Mouse (Mus musculus) kidney, embryonic 14.5 days (tissue): ENCODE data around the gene Sectm1a. TPM values are rescaled to one million over a fixed set of nuclear protein-coding genes. Genes with fewer than 3 reads are reported as not detected.

Experiments used
- ATAC-seq: fragments of 200-750 bp; cut with Nextera tagmentation; 2 replicates; pipeline ENCODE4 v1.8.0; 2017; ENCODE audit warnings: moderate number of reproducible peaks, mild to moderate bottlenecking, moderate TSS enrichment, moderate library complexity; ENCODE audit not compliant: low FRiP score, low TSS enrichment
- H3K27ac ChIP-seq: fragments of 300-500 bp; sonication (generic); 2 replicates; pipeline ENCODE4 v1.5.1; 2014; ENCODE audit warnings: low read depth, mild to moderate bottlenecking, low read length, moderate library complexity, mixed read lengths
- H3K27me3 ChIP-seq: fragments of 300-500 bp; sonication (generic); 2 replicates; pipeline ENCODE4 v1.6.1; 2014; ENCODE audit warnings: mild to moderate bottlenecking, low read length; ENCODE audit not compliant: control insufficient read depth, insufficient read depth
- H3K36me3 ChIP-seq: fragments of 300-500 bp; sonication (generic); 2 replicates; pipeline ENCODE4 v1.6.1; 2014; ENCODE audit warnings: low read length, mixed read lengths; ENCODE audit not compliant: control insufficient read depth, insufficient read depth
- H3K4me1 ChIP-seq: fragments of 300-500 bp; sonication (generic); 2 replicates; pipeline ENCODE4 v1.6.1; 2014; ENCODE audit warnings: low read length, mixed read lengths; ENCODE audit not compliant: control insufficient read depth, insufficient read depth
- H3K4me2 ChIP-seq: fragments of 300-500 bp; sonication (generic); replicated peaks from 2 replicates; pipeline ENCODE4 v1.6.1; 2014; ENCODE audit warnings: low read depth, mild to moderate bottlenecking, low read length
- H3K4me3 ChIP-seq: fragments of 300-500 bp; sonication (generic); 2 replicates; pipeline ENCODE4 v1.5.1; 2014; ENCODE audit warnings: mild to moderate bottlenecking, low read length
- H3K9ac ChIP-seq: fragments of 300-500 bp; sonication (generic); 2 replicates; pipeline ENCODE4 v1.6.1; 2014; ENCODE audit warnings: low read depth, mild to moderate bottlenecking, low read length, moderate library complexity
- H3K9me3 ChIP-seq: fragments of 300-500 bp; sonication (generic); 2 replicates; pipeline ENCODE4 v1.6.1; 2016; ENCODE audit warnings: low read length; ENCODE audit not compliant: control insufficient read depth
- WGBS: fragments of 180-500 bp; shearing (Covaris S2); extraction: QIAGEN DNeasy Blood & Tissue Kit; methylation state at CpG from one replicate; pipeline ENCODE4 v1.1.7; 2014; 5-methylcytosine and 5-hydroxymethylcytosine counted together
- polyA plus RNA-seq: library from polyadenylated mRNA; unstranded; fragments of >200 nt; fragmentation: Nextera tagmentation; extraction: Ambion mirVana; gene quantifications from 2 replicates; pipeline ENCODE4 v1.2.1, GENCODE M21; 2014

Gene Sectm1a
- polyA plus RNA-seq, 1 experiment from 2014 or later, result 0.22 TPM

DNA sequence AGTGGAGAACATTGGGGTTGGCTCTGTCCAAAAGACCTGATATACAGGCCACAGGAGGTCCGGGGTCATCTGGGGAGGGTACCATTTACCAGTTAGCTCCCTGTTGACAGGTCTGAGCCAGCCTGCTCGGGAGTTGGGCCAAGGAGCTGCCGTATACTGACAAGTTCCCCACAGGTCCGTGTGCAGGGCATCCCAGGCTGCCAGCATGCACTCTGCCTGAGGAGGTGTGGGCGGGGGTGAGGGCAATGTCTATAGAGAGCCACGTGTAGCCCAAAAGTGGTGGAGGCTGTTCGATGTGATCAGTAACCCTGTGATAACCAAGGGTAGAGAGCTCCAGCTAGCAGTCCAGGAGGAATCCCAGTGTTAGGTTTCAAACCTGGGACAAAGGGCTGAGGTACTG lies 18.7 kb upstream of the Sectm1a start:
- peak; percentile 32; the same call in 1 of the 2 replicates for ATAC-seq

DNA sequence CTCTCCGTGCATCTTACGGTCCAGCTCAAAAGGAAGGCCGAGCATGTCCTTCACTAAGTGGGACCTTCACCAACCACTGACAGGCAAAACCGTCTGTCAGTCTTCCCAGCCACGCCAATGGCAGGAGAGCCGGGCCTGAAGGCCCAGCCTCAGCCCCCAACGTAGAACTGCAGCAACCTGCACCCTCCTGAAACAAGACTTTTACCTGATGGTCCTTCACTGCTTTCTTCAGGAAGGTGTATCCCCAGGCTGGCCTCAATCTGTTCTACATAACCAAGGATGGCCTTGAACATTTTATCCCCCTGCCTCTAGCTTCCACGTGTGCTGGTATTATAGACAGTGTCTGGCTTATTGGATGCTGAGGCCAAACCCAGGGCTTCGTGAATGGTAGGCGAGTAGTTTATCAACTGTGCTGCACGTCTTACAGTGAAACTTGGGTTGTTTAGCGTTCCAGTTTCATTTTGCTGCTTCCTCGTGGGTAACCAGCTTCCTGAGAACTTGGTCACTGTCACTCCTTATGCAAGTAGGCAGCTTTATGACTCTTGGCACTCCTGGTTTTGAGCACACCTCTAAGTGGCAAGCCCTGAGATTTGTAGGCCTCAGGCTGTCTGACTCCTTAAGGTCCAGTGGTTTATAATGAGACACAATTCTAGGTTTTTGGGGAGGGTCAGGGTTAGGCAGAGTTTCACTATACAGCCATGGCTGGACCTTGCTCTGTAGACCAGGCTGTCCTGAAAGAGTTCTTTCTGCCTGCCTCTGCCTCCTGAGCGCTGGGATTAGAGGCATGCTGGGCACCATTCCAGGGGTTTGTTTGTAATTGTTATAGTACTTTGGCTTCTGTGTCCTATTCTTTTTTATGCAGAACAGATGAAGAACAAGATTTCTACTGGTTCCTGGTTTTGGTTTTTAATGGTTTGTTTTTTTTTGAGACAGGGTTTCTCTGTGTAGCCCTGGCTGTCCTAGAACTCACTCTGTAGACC lies 11.9 kb upstream of the Sectm1a start:
- 89% methylated on average over 14 of the region's 14 CpGs for WGBS
- H3K4me2 ChIP-seq, result no peak overlapping the region
- no peaks in the 10 kb centered on the region for H3K27me3 ChIP-seq
- H3K9me3 ChIP-seq, result no peaks in the 10 kb centered on the region; the same call in 1 of the 2 replicates
- no peak overlapping the region for H3K27ac ChIP-seq
- no peak overlapping the region for H3K9ac ChIP-seq
- no peak for ATAC-seq
- H3K4me1 ChIP-seq, result no peaks in the 10 kb centered on the region
- no peaks in the 10 kb centered on the region for H3K36me3 ChIP-seq
- H3K4me3 ChIP-seq, result no peak overlapping the region

More for the DNA sequence above, 18.7 kb upstream of the Sectm1a start:
- Histone ChIP-seq H3K36me3 (no peaks in the 10 kb centered on the region), H3K4me2 (no peak overlapping the region), H3K4me1 (peaks cover 10% of the 10 kb centered on the region), H3K4me3 (no peak overlapping the region), H3K9me3 (no peaks in the 10 kb centered on the region), H3K27ac (no peak overlapping the region), H3K27me3 (no peaks in the 10 kb centered on the region), H3K9ac (no peak overlapping the region)
- WGBS, result 55% methylated on average over 7 of the region's 7 CpGs

DNA sequence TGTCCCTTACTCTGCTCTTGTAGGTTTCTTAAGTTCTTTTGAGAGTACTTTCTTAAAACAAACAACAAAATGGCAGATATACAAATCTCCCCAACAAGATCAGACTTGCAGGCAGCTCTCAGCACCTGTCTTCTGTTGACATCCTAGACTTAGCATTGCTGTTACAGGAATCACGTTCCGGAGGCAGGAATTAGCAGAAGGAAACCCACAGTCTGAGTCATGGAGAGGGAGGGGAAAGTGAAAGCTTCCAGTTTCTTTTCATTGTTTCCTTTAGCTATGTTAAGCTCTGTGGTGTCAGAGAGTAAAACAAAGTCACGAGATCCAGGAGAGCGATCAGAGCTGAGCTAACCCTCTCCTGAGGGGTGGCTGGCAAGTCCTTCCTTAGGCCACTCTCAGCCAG lies 9.9 kb upstream of the Sectm1a start:
- no peaks in the 10 kb centered on the region for H3K27me3 ChIP-seq
- no peak overlapping the region for H3K4me2 ChIP-seq
- H3K4me1 ChIP-seq, result no peaks in the 10 kb centered on the region
- H3K36me3 ChIP-seq, result no peaks in the 10 kb centered on the region
- no peaks in the 10 kb centered on the region; the same call in 1 of the 2 replicates for H3K9me3 ChIP-seq
- no peak overlapping the region for H3K4me3 ChIP-seq
- H3K27ac ChIP-seq, result no peak overlapping the region
- 64% methylated on average over 4 of the region's 4 CpGs for WGBS
- no peak for ATAC-seq
- H3K9ac ChIP-seq, result no peak overlapping the region

DNA sequence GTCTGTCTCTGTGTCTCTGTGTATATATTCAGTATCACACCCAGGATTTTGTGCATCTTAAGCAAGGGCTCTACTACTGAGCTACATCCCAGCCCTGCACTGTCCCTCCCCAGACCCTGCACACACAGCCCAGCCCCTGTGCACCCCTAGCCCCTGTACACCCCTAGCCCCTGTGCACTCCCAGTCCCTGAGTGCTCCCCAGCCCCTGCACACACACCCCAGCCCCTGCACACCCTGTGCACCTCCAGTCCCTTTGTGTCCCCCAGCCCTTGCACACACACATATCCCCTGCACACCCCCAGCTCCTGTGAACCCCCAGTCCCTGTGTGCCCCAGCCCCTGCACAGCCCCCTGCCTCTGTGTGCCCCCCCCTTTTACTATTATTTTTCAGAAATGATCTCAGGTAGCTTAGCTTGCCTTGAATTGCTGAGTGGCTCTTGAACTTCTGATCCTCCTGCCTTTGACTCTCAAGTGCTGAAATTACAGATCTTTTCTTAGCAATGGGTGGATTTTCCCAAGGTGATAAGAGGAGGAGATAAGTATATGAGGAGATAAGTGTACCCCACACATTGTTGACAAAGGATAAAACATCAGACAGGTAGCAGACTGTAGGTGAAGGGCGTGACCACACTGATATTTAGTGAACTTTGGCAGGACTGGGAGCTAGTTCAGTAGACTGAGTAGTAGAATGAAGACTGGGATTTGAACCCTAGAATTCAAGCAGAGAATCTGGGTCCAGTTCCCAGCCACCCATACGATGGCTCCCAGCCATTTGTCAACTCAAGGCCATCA lies 8.9 kb upstream of the Sectm1a start:
- no peaks in the 10 kb centered on the region for H3K27me3 ChIP-seq
- no peak overlapping the region for H3K27ac ChIP-seq
- WGBS, result 89% methylated on average over 2 of the region's 2 CpGs
- ATAC-seq, result no peak
- no peak overlapping the region for H3K4me2 ChIP-seq
- H3K9ac ChIP-seq, result no peak overlapping the region
- no peaks in the 10 kb centered on the region for H3K4me1 ChIP-seq
- no peaks in the 10 kb centered on the region; the same call in 1 of the 2 replicates for H3K9me3 ChIP-seq
- H3K4me3 ChIP-seq, result no peak overlapping the region
- no peaks in the 10 kb centered on the region for H3K36me3 ChIP-seq

DNA sequence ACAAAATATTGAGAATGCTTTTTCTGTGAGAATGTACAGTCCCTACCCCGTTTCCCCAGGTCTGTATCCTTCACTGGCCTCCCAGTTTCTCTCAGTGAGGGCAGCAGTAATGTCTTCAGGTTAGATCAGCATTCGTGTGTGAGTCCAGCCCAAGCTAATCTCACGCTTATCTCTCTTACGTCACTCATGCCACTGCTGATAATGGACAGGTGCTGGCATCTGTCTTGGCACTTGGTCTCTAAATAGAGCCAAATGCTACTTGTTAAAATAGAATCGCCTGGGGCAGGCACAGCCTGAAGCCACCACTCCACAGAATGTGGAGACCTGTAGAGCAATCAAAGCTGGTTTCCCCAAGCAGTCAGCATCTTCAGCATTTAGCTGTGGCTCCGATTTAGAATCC lies 8.0 kb upstream of the Sectm1a start:
- 75% methylated on average over 6 of the region's 6 CpGs for WGBS
- no peak overlapping the region for H3K4me3 ChIP-seq
- H3K9me3 ChIP-seq, result no peaks in the 10 kb centered on the region; the same call in 1 of the 2 replicates
- H3K4me2 ChIP-seq, result no peak overlapping the region
- no peak for ATAC-seq
- no peaks in the 10 kb centered on the region for H3K27me3 ChIP-seq
- no peak overlapping the region for H3K9ac ChIP-seq
- no peaks in the 10 kb centered on the region for H3K4me1 ChIP-seq
- no peaks in the 10 kb centered on the region for H3K36me3 ChIP-seq
- no peak overlapping the region for H3K27ac ChIP-seq

DNA sequence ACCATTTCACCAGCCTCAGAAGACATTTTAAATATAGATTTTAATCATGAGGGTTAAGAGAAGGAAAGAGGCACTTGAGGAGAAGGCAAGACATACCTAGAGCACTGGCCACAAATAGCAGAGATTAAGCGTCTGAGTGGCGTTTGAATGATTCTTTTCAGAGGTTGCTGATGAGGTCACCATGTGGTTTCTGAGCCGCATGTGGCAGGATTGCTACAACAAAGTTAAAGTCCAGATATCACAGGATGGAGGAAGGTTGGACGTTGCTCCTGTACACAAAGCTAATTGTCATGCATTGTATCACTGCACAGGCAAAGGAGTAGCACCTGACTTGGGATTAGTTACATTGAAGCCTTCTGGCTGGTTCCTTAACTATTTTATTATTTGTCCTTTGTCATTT lies 5.3 kb upstream of the Sectm1a start:
- no peaks in the 10 kb centered on the region for H3K27me3 ChIP-seq
- H3K9me3 ChIP-seq, result no peaks in the 10 kb centered on the region
- H3K4me2 ChIP-seq, result no peak overlapping the region
- no peak for ATAC-seq
- no peak overlapping the region for H3K9ac ChIP-seq
- H3K4me1 ChIP-seq, result no peaks in the 10 kb centered on the region
- H3K27ac ChIP-seq, result no peak overlapping the region
- no peaks in the 10 kb centered on the region for H3K36me3 ChIP-seq
- no peak overlapping the region for H3K4me3 ChIP-seq
- 79% methylated on average over 4 of the region's 4 CpGs for WGBS

DNA sequence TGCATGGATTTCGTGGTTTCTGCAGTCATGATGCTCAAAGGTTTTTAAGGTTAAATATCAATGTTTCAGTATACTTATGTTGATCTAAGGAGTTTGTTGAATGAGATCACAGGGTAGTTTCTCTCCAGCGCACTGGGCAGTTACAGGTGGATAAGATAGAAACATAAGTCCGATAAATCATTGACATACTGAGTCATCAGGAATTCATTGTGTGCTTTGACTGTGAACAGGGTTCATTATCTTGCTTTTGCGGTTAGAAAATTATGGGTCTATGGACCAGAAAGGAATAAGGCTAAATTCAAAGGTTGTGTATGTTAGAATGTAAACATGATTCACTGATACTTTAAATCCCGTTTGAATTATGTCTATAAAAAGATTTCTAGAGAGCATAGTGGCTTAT lies 4.2 kb upstream of the Sectm1a start:
- ATAC-seq, result no peak
- no peak overlapping the region for H3K27ac ChIP-seq
- H3K36me3 ChIP-seq, result no peaks in the 10 kb centered on the region
- no peaks in the 10 kb centered on the region for H3K4me1 ChIP-seq
- 61% methylated on average over 5 of the region's 5 CpGs for WGBS
- no peak overlapping the region for H3K4me2 ChIP-seq
- no peak overlapping the region for H3K9ac ChIP-seq
- H3K27me3 ChIP-seq, result no peaks in the 10 kb centered on the region
- no peak overlapping the region for H3K4me3 ChIP-seq
- no peaks in the 10 kb centered on the region for H3K9me3 ChIP-seq

DNA sequence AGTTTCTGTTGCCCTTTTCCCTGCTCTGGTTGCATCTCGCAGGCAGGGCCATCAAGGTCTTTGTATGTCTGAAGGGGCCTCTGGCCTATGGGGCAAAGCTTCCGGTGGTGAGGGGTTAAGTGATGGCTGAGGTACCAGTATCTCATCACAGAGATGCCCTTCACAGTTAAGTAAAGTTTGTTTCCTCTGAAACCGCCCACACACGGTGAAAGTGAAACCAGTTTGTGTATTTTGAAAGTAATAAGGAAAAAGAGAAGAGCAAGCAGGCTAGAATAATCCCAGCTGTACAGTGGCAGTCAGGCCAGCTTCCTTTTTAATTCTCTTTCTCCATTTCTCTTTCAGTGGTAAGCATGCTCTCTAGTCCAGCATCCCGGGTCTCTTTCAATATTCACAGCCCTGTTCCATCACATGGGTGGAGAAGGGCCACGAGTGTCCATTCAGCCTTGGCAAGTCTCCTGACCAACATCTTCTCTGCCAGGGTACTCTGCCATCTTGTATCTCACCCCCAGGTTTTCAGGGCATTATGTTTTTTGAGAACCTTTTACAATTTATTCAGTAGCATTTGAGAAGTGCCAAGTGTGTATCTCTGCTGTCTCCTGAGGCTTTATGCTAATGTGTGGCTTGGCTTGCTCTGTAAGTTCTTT lies 2.0 kb upstream of the Sectm1a start:
- Histone ChIP-seq H3K9me3 (no peaks in the 10 kb centered on the region), H3K9ac (no peak overlapping the region), H3K4me1 (no peaks in the 10 kb centered on the region), H3K27me3 (no peaks in the 10 kb centered on the region), H3K4me3 (no peak overlapping the region), H3K27ac (no peak overlapping the region), H3K36me3 (no peaks in the 10 kb centered on the region), H3K4me2 (no peak overlapping the region)
- no peak for ATAC-seq
- 47% methylated on average over 6 of the region's 6 CpGs for WGBS
